Mouse (Mus musculus): ENCODE measurements at regions not wholly inside any gene's neighbourhood (a gene's known extent, or its start where the extent isn't known, plus 50 kb on each side); places are given as distances from the start of the nearest gene placed in this dataset.

- no peak for DNase-seq (ENCODE audit: low read depth)
Measured at GRCm38 (mm10) chr11:112886139-112886538, 104.1 kb downstream of the Sox9 start.

GRCm38 (mm10) chr11:112889760-112890159 lies 107.7 kb downstream of the Sox9 start:
- no peak for DNase-seq (ENCODE audit: low read depth)

GRCm38 (mm10) chr11:112897597-112897996 lies 115.6 kb downstream of the Sox9 start:
- DNase-seq (ENCODE audit: low read depth): no peak

GRCm38 (mm10) chr11:112902618-112903017 lies 120.6 kb downstream of the Sox9 start:
- DNase-seq (ENCODE audit: low read depth): no peak

- DNase-seq (ENCODE audit: low read depth): no peak
Measured at GRCm38 (mm10) chr11:112910309-112910708, 128.3 kb downstream of the Sox9 start.

- DNase-seq (ENCODE audit: low read depth): no peak
Measured at GRCm38 (mm10) chr11:112912875-112913274, 130.9 kb downstream of the Sox9 start.

GRCm38 (mm10) chr11:112916923-112917322 lies 134.9 kb downstream of the Sox9 start:
- DNase-seq (ENCODE audit: low read depth): peak; percentile 90

GRCm38 (mm10) chr11:112920131-112920530 lies 138.1 kb downstream of the Sox9 start:
- DNase-seq (ENCODE audit: low read depth): no peak

GRCm38 (mm10) chr11:112924577-112924976 lies 142.6 kb downstream of the Sox9 start:
- peak; percentile 88 for DNase-seq (ENCODE audit: low read depth)

GRCm38 (mm10) chr11:112925140-112925539 lies 143.1 kb downstream of the Sox9 start:
- DNase-seq (ENCODE audit: low read depth): peak; percentile 92

GRCm38 (mm10) chr11:112926330-112927025 lies 144.5 kb downstream of the Sox9 start:
- DNase-seq (ENCODE audit: low read depth): no peak

- DNase-seq (ENCODE audit: low read depth): no peak
Measured at GRCm38 (mm10) chr11:112930186-112930808, 148.3 kb downstream of the Sox9 start.

- DNase-seq (ENCODE audit: low read depth): no peak
Measured at GRCm38 (mm10) chr11:112938035-112938434, 156.0 kb downstream of the Sox9 start.

- no peak for DNase-seq (ENCODE audit: low read depth)
Measured at GRCm38 (mm10) chr11:112951421-112951820, 169.4 kb downstream of the Sox9 start.

- DNase-seq (ENCODE audit: low read depth): no peak
Measured at GRCm38 (mm10) chr11:112952356-112952755, 170.3 kb downstream of the Sox9 start.

GRCm38 (mm10) chr11:112953491-112953890 lies 171.5 kb downstream of the Sox9 start:
- no peak for DNase-seq (ENCODE audit: low read depth)

GRCm38 (mm10) chr11:112956748-112957440 lies 174.9 kb downstream of the Sox9 start:
- no peak for DNase-seq (ENCODE audit: low read depth)

- no peak for DNase-seq (ENCODE audit: low read depth)
Measured at GRCm38 (mm10) chr11:112959609-112960008, 177.6 kb downstream of the Sox9 start.

GRCm38 (mm10) chr11:112973286-112973685 lies 191.3 kb downstream of the Sox9 start:
- DNase-seq (ENCODE audit: low read depth): no peak

- no peak for DNase-seq (ENCODE audit: low read depth)
Measured at GRCm38 (mm10) chr11:112974893-112975292, 192.9 kb downstream of the Sox9 start.

- DNase-seq (ENCODE audit: low read depth): no peak
Measured at GRCm38 (mm10) chr11:112976914-112977785, 195.1 kb downstream of the Sox9 start.

- no peak for DNase-seq (ENCODE audit: low read depth)
Measured at GRCm38 (mm10) chr11:112978884-112979283, 196.9 kb downstream of the Sox9 start.

Data from gonadal fat pad, adult 2 months (tissue).